Comparison of ENCODE assay signal across 24 mouse cellular contexts in the genomic region with DNA sequence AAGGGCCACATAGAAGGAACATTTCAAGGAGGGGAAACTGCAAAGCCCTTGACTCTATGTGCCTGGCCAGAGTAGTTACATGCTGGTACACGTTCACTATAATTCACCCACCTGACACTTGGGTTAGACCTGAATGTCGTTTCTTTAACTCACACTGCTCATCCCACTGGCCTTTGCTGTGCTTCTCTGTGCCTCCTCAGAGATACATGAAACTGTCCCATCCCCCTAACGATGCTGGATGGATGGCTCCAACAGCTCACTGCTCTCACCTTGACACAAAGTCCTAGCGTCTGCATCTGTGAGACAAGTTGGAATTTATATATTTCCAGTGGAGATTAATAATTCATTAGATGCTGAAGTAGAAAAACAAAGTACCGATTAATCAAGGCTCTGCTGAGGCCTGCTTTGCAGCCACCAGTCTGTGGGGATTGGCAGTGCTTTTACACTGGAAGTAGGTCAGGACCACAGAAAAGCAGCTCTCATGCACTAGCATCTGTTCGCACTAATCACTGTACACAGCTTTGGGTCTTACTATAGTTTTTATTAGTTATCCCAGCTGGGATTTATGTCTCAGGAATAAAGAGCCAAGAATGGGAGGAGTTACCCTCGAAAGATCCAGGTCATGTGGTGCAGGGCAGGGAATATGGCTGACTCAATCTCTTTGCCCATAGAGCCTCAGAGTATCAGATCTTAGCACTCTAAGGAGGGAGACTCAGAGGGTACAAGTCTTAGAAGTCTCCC.
DNase-seq lines count a peak whose midpoint lies in the region; ATAC-seq and TF ChIP-seq lines count a peak whose summit lies in the region.
"Had no signal": no experiment of that assay in that cellular context is flagged by ENCODE, and none has a peak within 500 bp of the region (broad histone marks: within the 10 kb centered on the region; RNA-seq: fewer than 3 reads in every experiment).

No protein-coding gene starts in this region.

- H3K79me3 ChIP-seq in C2C12 (ENCODE audit: low read depth), result no peaks in the 10 kb centered on the region

- H3ac ChIP-seq in C2C12 (ENCODE audit: control insufficient read depth, insufficient read length, low read depth), result no peak overlapping the region

- no peak overlapping the region for H3K4me2 ChIP-seq in forebrain, postnatal 0 days (ENCODE audit: low read depth)
- H3K4me2 ChIP-seq in kidney, embryonic 16.5 days (replicated peaks; ENCODE audit: low read depth, low read length), result no peak overlapping the region
- H3K4me2 ChIP-seq: embryonic facial prominence, embryonic 12.5 days; heart, embryonic 12.5 days; limb, embryonic 13.5 days; liver, embryonic 15.5 days; midbrain, embryonic 11.5 days had no signal

- H3K27ac ChIP-seq in forebrain, postnatal 0 days (ENCODE audit: low read depth, low read length), result no peak overlapping the region
- no peak overlapping the region for H3K27ac ChIP-seq in forebrain, embryonic 10.5 days
- H3K27ac ChIP-seq in kidney, embryonic 16.5 days (ENCODE audit: low read length), result no peak overlapping the region
- H3K27ac ChIP-seq: embryonic facial prominence, embryonic 12.5 days; limb, embryonic 13.5 days; liver, embryonic 15.5 days; macrophage; stomach, postnatal 0 days had no signal

- no peak for TF ChIP-seq CTCF in forebrain, postnatal 0 days (IDR thresholded peaks at IDR 0.05; ENCODE audit: low read depth)
- no peak for TF ChIP-seq CTCF in C2C12 (IDR thresholded peaks at IDR 0.05; ENCODE audit: control insufficient read depth, insufficient read depth, insufficient read length)

- no peak overlapping the region for H3K4me3 ChIP-seq in forebrain, postnatal 0 days (ENCODE audit: low read depth, low read length)
- H3K4me3 ChIP-seq in forebrain, embryonic 10.5 days, result no peak overlapping the region
- H3K4me3 ChIP-seq in kidney, embryonic 16.5 days (ENCODE audit: low read length), result no peak overlapping the region
- no peak overlapping the region for H3K4me3 ChIP-seq in C2C12 (ENCODE audit: insufficient read depth, poor library complexity, severe bottlenecking)
- H3K4me3 ChIP-seq: embryonic facial prominence, embryonic 12.5 days; erythroblast, embryonic 14.5 days; heart, embryonic 12.5 days; limb, embryonic 13.5 days; liver, embryonic 15.5 days had no signal

- H3K4me1 ChIP-seq in forebrain, postnatal 0 days (ENCODE audit: insufficient read depth), result no peaks in the 10 kb centered on the region
- no peaks in the 10 kb centered on the region for H3K4me1 ChIP-seq in forebrain, embryonic 10.5 days
- no peaks in the 10 kb centered on the region for H3K4me1 ChIP-seq in kidney, embryonic 16.5 days (ENCODE audit: insufficient read depth, low read length)
- H3K4me1 ChIP-seq: embryonic facial prominence, embryonic 12.5 days; heart, embryonic 12.5 days; limb, embryonic 13.5 days; liver, embryonic 15.5 days had no signal

- no peaks in the 10 kb centered on the region for H3K79me2 ChIP-seq in C2C12 (ENCODE audit: control insufficient read depth, insufficient read depth)

- no peak for DNase-seq in forebrain, postnatal 0 days
- DNase-seq in forebrain, embryonic 10.5 days (ENCODE audit: extremely low spot score, low spot score), result no peak
- no peak for DNase-seq in kidney, postnatal 14 days
- peak; percentile 56 for DNase-seq in retina, adult 2 months (ENCODE audit: low read depth, low spot score)
- DNase-seq in gastrocnemius, postnatal 10 days, result no peak
- DNase-seq in spleen, postnatal 14 days (ENCODE audit: low spot score in 2 of 2), result no peak
- DNase-seq: adrenal gland, adult 8-10 months; cerebellum, adult 9-11 months; heart, postnatal 14 days; kidney, adult 11 months; kidney, postnatal 4 days had no signal

- WGBS in forebrain, postnatal 0 days, result 72% methylated on average over 7 of the region's 7 CpGs
- 88% methylated on average over 7 of the region's 7 CpGs for WGBS in forebrain, embryonic 10.5 days
- WGBS in kidney, embryonic 16.5 days, result 66% methylated on average over 7 of the region's 7 CpGs

- no peaks in the 10 kb centered on the region for H3K27me3 ChIP-seq in forebrain, postnatal 0 days (ENCODE audit: insufficient read depth, low read length)
- no peaks in the 10 kb centered on the region for H3K27me3 ChIP-seq in forebrain, embryonic 10.5 days (ENCODE audit: poor library complexity, severe bottlenecking)
- H3K27me3 ChIP-seq in kidney, embryonic 16.5 days (ENCODE audit: insufficient read depth, low read length), result no peaks in the 10 kb centered on the region
- no peaks in the 10 kb centered on the region for H3K27me3 ChIP-seq in C2C12 (ENCODE audit: control insufficient read depth, insufficient read depth, insufficient read length)
- H3K27me3 ChIP-seq: embryonic facial prominence, embryonic 12.5 days; heart, embryonic 12.5 days; limb, embryonic 13.5 days; liver, embryonic 15.5 days; Patski had no signal

- H3K9ac ChIP-seq in forebrain, postnatal 0 days, result no peak overlapping the region
- no peak overlapping the region for H3K9ac ChIP-seq in kidney, embryonic 16.5 days (replicated peaks; ENCODE audit: low read length)
- H3K9ac ChIP-seq: embryonic facial prominence, embryonic 12.5 days; heart, embryonic 12.5 days; limb, embryonic 13.5 days; liver, embryonic 15.5 days had no signal

- peak; percentile 20; the same call in 1 of the 2 replicates for ATAC-seq in forebrain, postnatal 0 days
- 0 out of 2 replicates have a peak, but pooled peaks have one; percentile 31 for ATAC-seq in kidney, embryonic 16.5 days (ENCODE audit: low FRiP score, low TSS enrichment)
- ATAC-seq: CD4-positive, CD25-positive, alpha-beta regulatory T cell, adult 4 months; forebrain, embryonic 14.5 days; Patski had no signal

- H3K36me3 ChIP-seq in forebrain, postnatal 0 days (ENCODE audit: insufficient read depth), result no peaks in the 10 kb centered on the region
- H3K36me3 ChIP-seq in forebrain, embryonic 10.5 days (replicated peaks), result no peaks in the 10 kb centered on the region
- H3K36me3 ChIP-seq in kidney, embryonic 16.5 days (ENCODE audit: insufficient read depth, low read length), result no peaks in the 10 kb centered on the region
- H3K36me3 ChIP-seq in C2C12 (ENCODE audit: control insufficient read depth, insufficient read depth), result no peaks in the 10 kb centered on the region
- H3K36me3 ChIP-seq: embryonic facial prominence, embryonic 12.5 days; heart, embryonic 12.5 days; limb, embryonic 13.5 days; liver, embryonic 15.5 days had no signal

- no peaks in the 10 kb centered on the region for H3K9me3 ChIP-seq in forebrain, postnatal 0 days (ENCODE audit: low read length)
- no peaks in the 10 kb centered on the region for H3K9me3 ChIP-seq in forebrain, embryonic 10.5 days
- no peaks in the 10 kb centered on the region for H3K9me3 ChIP-seq in kidney, embryonic 16.5 days (ENCODE audit: low read length)
- H3K9me3 ChIP-seq: embryonic facial prominence, embryonic 12.5 days; heart, embryonic 12.5 days; limb, embryonic 13.5 days; liver, embryonic 15.5 days had no signal

TF ChIP-seq in C2C12, 6 proteins besides CTCF, POLR2A, EP300 and RAD21:
- TF ChIP-seq CEBPB (IDR thresholded peaks at IDR 0.05; ENCODE audit: low read depth) (no peak), MYOG (IDR thresholded peaks at IDR 0.05; ENCODE audit: control insufficient read depth, extremely low read depth, insufficient read length) (no peak), FOSL1 (IDR thresholded peaks at IDR 0.05; ENCODE audit: insufficient read depth, low read length, poor library complexity, severe bottlenecking) (no peak), USF1 (IDR thresholded peaks at IDR 0.05; ENCODE audit: low read depth) (peak; percentile 74), MAX (IDR thresholded peaks at IDR 0.05) (no peak), MYOD1 (IDR thresholded peaks at IDR 0.05; ENCODE audit: control insufficient read depth, insufficient read length, low read depth) (peak; percentile 27)
